Mouse (Mus musculus) myocyte (in vitro differentiated cells): ENCODE results near the gene Ablim1. TPM values are rescaled to one million over a fixed set of nuclear protein-coding genes. Genes with fewer than 3 reads are reported as not detected.
A peak's percentile ranks its signal among the peaks of the same experiment; 100 is the strongest.

Source experiments
- H3K27me3 ChIP-seq: one replicate; pipeline ENCODE4 v1.6.1; 2011; ENCODE audit not compliant: control insufficient read depth, insufficient read depth, insufficient read length
- H3K36me3 ChIP-seq: one replicate; pipeline ENCODE4 v1.6.1; 2011; ENCODE audit not compliant: control insufficient read depth, insufficient read depth
- H3K4me2 ChIP-seq: one replicate; pipeline ENCODE4 v1.6.1; 2011; ENCODE audit warnings: low read depth, control low read depth
- H3K4me3 ChIP-seq: one replicate; pipeline ENCODE4 v1.5.1; 2011; ENCODE audit warnings: mild to moderate bottlenecking, control low read depth, moderate library complexity
- H3K79me2 ChIP-seq: one replicate; pipeline ENCODE4 v1.6.1; 2011; ENCODE audit not compliant: control insufficient read depth, insufficient read depth
- H3ac ChIP-seq: one replicate; pipeline ENCODE4 v1.6.1; 2011; ENCODE audit not compliant: control insufficient read depth, insufficient read length
- CEBPB ChIP-seq: IDR thresholded peaks from 2 replicates; pipeline ENCODE4 v1.6.1; 2011; ENCODE audit warnings: mild to moderate bottlenecking, moderate library complexity; ENCODE audit not compliant: poor library complexity, insufficient read depth, severe bottlenecking
- E2F4 ChIP-seq: IDR thresholded peaks from one replicate; pipeline ENCODE4 v1.6.1; 2011; ENCODE audit warnings: mild to moderate bottlenecking, control low read depth, moderate library complexity; ENCODE audit not compliant: insufficient read depth
- MAX ChIP-seq: IDR thresholded peaks from one replicate; pipeline ENCODE4 v1.6.1; 2011; ENCODE audit warnings: low read depth, mild to moderate bottlenecking, control low read depth
- MYOD1 ChIP-seq, 3 experiments: IDR thresholded peaks; one replicate each; pipeline ENCODE4 v1.6.1; 2011; ENCODE audit warnings: control low read depth in 2 of 3, low read depth in 2 of 3, mild to moderate bottlenecking in 2 of 3, moderate library complexity in 1 of 3; ENCODE audit not compliant: insufficient read length in 2 of 3, control insufficient read depth in 1 of 3
- MYOG ChIP-seq, 3 experiments: IDR thresholded peaks; one replicate each; pipeline ENCODE4 v1.6.1; 2011; ENCODE audit warnings: control low read depth in 2 of 3, low read depth in 2 of 3, mild to moderate bottlenecking in 2 of 3; ENCODE audit not compliant: insufficient read length in 2 of 3, control insufficient read depth in 1 of 3, insufficient read depth in 1 of 3
- POLR2A ChIP-seq: IDR thresholded peaks from one replicate; pipeline ENCODE4 v1.6.1; 2011; ENCODE audit warnings: low read depth, mild to moderate bottlenecking, control low read depth, moderate library complexity; ENCODE audit not compliant: insufficient read length
- POLR2AphosphoS2 ChIP-seq: IDR thresholded peaks from one replicate; pipeline ENCODE4 v1.6.1; 2011; ENCODE audit warnings: low read depth, control low read depth; ENCODE audit not compliant: insufficient read length
- REST ChIP-seq: IDR thresholded peaks from one replicate; pipeline ENCODE4 v1.6.1; 2011; ENCODE audit warnings: mild to moderate bottlenecking, control low read depth, moderate library complexity; ENCODE audit not compliant: insufficient read depth, insufficient read length
- SRF ChIP-seq: IDR thresholded peaks from one replicate; pipeline ENCODE4 v1.6.1; 2011; ENCODE audit warnings: low read depth; ENCODE audit not compliant: control insufficient read depth, insufficient read length
- TCF12 ChIP-seq: IDR thresholded peaks from one replicate; pipeline ENCODE4 v1.6.1; 2011; ENCODE audit warnings: mild to moderate bottlenecking, control low read depth; ENCODE audit not compliant: poor library complexity, insufficient read depth, severe bottlenecking
- TCF3 ChIP-seq: IDR thresholded peaks from one replicate; pipeline ENCODE4 v1.6.1; 2011; ENCODE audit warnings: low read depth, control low read depth; ENCODE audit not compliant: insufficient read length
- USF1 ChIP-seq: IDR thresholded peaks from one replicate; pipeline ENCODE4 v1.6.1; 2011; ENCODE audit warnings: low read depth, mild to moderate bottlenecking, control low read depth, moderate library complexity
- polyA plus RNA-seq: library from polyadenylated mRNA; unstranded; fragments of >200 nt; fragmentation: generic; extraction: Trizol; gene quantifications from one replicate; pipeline ENCODE4 v1.2.1, GENCODE M21; 2012; ENCODE audit warnings: missing spikeins

Gene Ablim1
- polyA plus RNA-seq, 1 experiment, result 29.9 TPM

DNA sequence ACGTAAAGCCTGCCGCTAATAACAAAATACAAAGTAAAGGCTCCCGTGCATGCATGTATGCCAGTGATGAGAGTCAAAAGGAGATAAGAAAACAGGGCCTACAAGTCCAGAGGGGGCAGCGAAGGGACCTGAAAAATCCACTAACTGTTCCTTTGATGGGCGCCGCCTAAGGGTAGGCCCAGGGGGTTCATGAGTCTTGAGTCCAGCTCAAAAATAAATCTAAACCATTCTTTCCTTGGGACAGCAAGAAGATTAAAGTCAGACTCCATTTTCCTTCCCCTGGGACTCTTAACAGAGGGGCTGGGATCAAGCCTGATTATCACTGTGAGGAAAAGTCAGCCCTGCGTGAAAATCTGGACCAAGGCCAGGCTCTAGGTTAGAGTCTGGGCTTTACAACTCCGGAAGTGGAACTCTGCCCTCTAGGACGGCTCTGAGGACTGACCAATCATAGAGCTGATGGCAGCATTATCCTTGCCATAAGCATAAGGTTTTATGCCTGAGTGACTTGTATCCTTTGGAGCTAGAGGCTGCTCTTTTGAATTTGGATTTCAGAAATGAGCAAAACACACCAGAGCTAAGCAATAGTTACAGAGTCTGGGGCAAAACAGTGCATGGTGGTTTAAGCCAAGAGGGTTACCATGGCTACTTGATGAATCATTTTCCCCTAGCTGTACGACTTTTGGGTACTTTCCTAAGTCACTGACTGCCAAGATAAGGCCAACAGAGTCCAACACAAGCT lies 235.7 kb downstream of the Ablim1 start:
- H3K4me3 ChIP-seq, result no peak overlapping the region

DNA sequence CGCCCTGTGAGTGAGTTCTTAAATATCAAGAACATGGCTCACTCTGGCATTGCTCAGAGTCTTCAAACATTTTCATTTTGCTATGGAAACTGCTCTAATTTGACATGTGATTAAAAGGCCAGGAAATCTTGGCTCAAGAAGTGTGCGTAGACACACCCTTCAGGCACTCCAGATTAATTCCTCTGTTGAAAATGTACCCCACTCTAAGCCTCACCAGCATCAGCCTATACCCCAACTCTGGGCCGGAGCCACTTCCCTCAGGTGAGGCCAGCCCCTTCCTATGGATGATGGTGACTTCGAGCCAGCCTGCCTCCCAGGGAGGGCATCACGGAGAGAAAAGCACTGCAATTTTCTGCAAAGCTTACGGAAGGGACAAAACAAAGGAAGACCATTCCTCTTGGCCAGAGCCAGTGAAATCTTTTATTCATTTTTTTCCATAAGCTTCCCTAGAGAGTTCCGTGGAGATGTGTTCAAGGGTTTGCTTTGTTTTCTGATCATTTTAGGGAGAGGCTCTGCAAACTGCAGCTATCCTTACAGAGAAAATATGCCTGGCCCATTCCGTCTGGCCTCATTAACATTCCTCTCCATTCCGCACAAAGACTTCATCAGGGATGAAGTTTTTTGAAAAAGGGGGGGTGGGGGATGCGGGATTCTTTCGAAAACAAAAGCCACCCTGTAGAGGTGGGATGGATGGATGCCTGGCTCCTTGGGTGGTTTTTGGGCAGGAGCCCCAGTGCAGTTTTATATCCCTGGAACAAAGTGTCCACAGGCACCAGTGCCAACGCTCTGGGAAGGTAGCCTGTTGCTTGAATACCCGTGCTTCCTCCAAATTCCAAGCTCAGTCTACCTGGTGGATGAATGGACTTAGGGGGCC lies 236.7 kb downstream of the Ablim1 start:
- no peaks in the 10 kb centered on the region for H3K79me2 ChIP-seq
- H3K36me3 ChIP-seq, result peaks cover 4% of the 10 kb centered on the region
- no peak overlapping the region for H3K4me2 ChIP-seq
- H3K4me3 ChIP-seq, result no peak overlapping the region
- no peak for TF ChIP-seq SRF
- no peak for TF ChIP-seq POLR2A
- TF ChIP-seq MAX, result no peak
- no peak for TF ChIP-seq POLR2AphosphoS2
- TF ChIP-seq REST, result no peak
- no peak for TF ChIP-seq CEBPB
- TF ChIP-seq MYOD1 (IDR thresholded peaks at IDR 0.05; ENCODE audit: control insufficient read depth in 1 of 3, insufficient read length in 2 of 3, low read depth in 2 of 3), result no peak
- TF ChIP-seq USF1, result no peak
- TF ChIP-seq TCF12, result no peak
- no peak for TF ChIP-seq E2F4
- TF ChIP-seq TCF3, result no peak
- no peak for TF ChIP-seq MYOG (IDR thresholded peaks at IDR 0.05; ENCODE audit: control insufficient read depth in 1 of 3, insufficient read depth in 1 of 3, insufficient read length in 2 of 3, low read depth in 2 of 3)
- H3ac ChIP-seq, result no peak overlapping the region
- H3K27me3 ChIP-seq, result no peaks in the 10 kb centered on the region

More for the DNA sequence above, 235.7 kb downstream of the Ablim1 start:
- peak overlapping the region; percentile 62 for H3K4me2 ChIP-seq
- no peaks in the 10 kb centered on the region for H3K27me3 ChIP-seq
- no peak for TF ChIP-seq E2F4
- TF ChIP-seq USF1, result no peak
- TF ChIP-seq REST, result no peak
- TF ChIP-seq TCF12, result no peak
- no peak for TF ChIP-seq MYOG (IDR thresholded peaks at IDR 0.05; ENCODE audit: control insufficient read depth in 1 of 3, insufficient read depth in 1 of 3, insufficient read length in 2 of 3, low read depth in 2 of 3)
- TF ChIP-seq MYOD1 (IDR thresholded peaks at IDR 0.05; ENCODE audit: control insufficient read depth in 1 of 3, insufficient read length in 2 of 3, low read depth in 2 of 3), result no peak
- no peak for TF ChIP-seq POLR2A
- TF ChIP-seq MAX, result no peak
- no peak for TF ChIP-seq CEBPB
- no peak for TF ChIP-seq TCF3
- no peak for TF ChIP-seq SRF
- no peak for TF ChIP-seq POLR2AphosphoS2
- no peak overlapping the region for H3ac ChIP-seq
- peaks cover 4% of the 10 kb centered on the region for H3K36me3 ChIP-seq
- H3K79me2 ChIP-seq, result no peaks in the 10 kb centered on the region

DNA sequence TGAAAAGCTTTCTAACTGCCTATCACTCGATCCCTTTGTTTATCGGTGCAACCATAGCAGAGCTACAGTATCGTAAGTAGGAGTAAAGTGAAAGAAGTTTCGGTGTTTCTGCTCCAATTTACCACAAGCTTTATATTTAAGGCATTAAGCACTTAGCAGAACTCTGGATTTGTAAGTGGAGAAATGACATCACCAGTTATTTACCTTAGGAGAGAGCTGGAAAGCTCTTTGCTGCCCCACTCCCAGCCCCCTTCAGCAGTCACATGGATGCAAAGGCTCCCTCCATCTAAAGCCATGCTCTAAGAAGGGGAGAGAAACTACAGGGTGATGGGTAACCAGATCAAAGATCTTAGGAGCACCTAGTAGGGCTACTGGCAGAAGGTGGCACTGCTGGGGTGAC lies 241.3 kb downstream of the Ablim1 start:
- H3K4me3 ChIP-seq, result no peak overlapping the region
- H3K79me2 ChIP-seq, result no peaks in the 10 kb centered on the region
- H3K36me3 ChIP-seq, result peaks cover 7% of the 10 kb centered on the region

DNA sequence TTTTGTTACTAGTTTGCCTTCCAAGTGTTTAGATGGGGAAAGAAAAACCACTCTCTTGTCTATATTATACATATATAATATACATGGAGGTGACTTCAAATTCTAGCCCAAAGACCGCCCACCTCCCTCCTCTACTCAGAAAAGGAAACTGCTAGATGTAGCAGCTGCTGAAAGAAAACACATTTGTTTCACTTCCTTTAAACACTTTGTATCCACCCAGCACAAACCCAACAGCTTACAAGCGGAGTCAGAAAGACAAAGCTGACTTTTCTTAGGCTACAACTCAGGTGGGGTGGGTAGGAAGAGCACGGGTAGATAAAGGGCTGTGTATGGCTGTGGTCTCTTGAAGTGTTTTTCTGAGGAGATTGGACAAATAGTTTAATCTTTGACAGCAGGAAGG lies 242.0 kb downstream of the Ablim1 start:
- Histone ChIP-seq H3K27me3 (no peaks in the 10 kb centered on the region), H3K36me3 (peaks cover 7% of the 10 kb centered on the region), H3K79me2 (no peaks in the 10 kb centered on the region), H3K4me2 (no peak overlapping the region), H3ac (no peak overlapping the region), H3K4me3 (no peak overlapping the region)
- no peak for TF ChIP-seq POLR2A
- no peak for TF ChIP-seq POLR2AphosphoS2
- no peak for TF ChIP-seq E2F4
- no peak for TF ChIP-seq MYOD1 (IDR thresholded peaks at IDR 0.05; ENCODE audit: control insufficient read depth in 1 of 3, insufficient read length in 2 of 3, low read depth in 2 of 3)
- TF ChIP-seq SRF, result no peak
- no peak for TF ChIP-seq USF1
- no peak for TF ChIP-seq TCF12
- no peak for TF ChIP-seq REST
- no peak for TF ChIP-seq CEBPB
- no peak for TF ChIP-seq TCF3
- no peak for TF ChIP-seq MYOG (IDR thresholded peaks at IDR 0.05; ENCODE audit: control insufficient read depth in 1 of 3, insufficient read depth in 1 of 3, insufficient read length in 2 of 3, low read depth in 2 of 3)
- TF ChIP-seq MAX, result no peak

More for the DNA sequence above, 241.3 kb downstream of the Ablim1 start:
- Histone ChIP-seq H3K27me3 (no peaks in the 10 kb centered on the region), H3K4me2 (no peak overlapping the region), H3ac (no peak overlapping the region)
- TF ChIP-seq TCF12 (no peak), E2F4 (no peak), REST (no peak), POLR2AphosphoS2 (no peak), MAX (no peak), POLR2A (no peak), TCF3 (no peak), MYOD1 (IDR thresholded peaks at IDR 0.05; ENCODE audit: control insufficient read depth in 1 of 3, insufficient read length in 2 of 3, low read depth in 2 of 3) (no peak)
